Mouse (Mus musculus) heart, embryonic 13.5 days (tissue): ENCODE results near the gene Adcyap1r1. TPM values are rescaled to one million over a fixed set of nuclear protein-coding genes. Genes with fewer than 3 reads are reported as not detected.

ENCODE experiments used
- ATAC-seq: fragments of 200-750 bp; cut with Nextera tagmentation; 2 replicates; pipeline ENCODE4 v1.8.0; 2017; ENCODE audit warnings: moderate TSS enrichment; ENCODE audit not compliant: insufficient number of reproducible peaks, low FRiP score, low TSS enrichment; ENCODE audit errors: extremely low read depth
- H3K27ac ChIP-seq: fragments of 300-500 bp; sonication (generic); replicated peaks from 2 replicates; pipeline ENCODE4 v1.5.1; 2015; ENCODE audit warnings: moderate library complexity, mild to moderate bottlenecking, inconsistent platforms
- H3K27me3 ChIP-seq: fragments of 300-500 bp; sonication (generic); replicated peaks from 2 replicates; pipeline ENCODE4 v1.6.1; 2015; ENCODE audit warnings: mild to moderate bottlenecking, inconsistent platforms
- H3K36me3 ChIP-seq: fragments of 300-500 bp; sonication (generic); 2 replicates; pipeline ENCODE4 v1.6.1; 2015; ENCODE audit warnings: mild to moderate bottlenecking, inconsistent platforms
- H3K4me1 ChIP-seq: fragments of 300-500 bp; sonication (generic); 2 replicates; pipeline ENCODE4 v1.6.1; 2015; ENCODE audit warnings: inconsistent platforms
- H3K4me2 ChIP-seq: fragments of 300-500 bp; sonication (generic); 2 replicates; pipeline ENCODE4 v1.6.1; 2015; ENCODE audit warnings: inconsistent platforms, mild to moderate bottlenecking, moderate library complexity
- H3K4me3 ChIP-seq: fragments of 300-500 bp; sonication (generic); 2 replicates; pipeline ENCODE4 v1.5.1; 2015; ENCODE audit warnings: moderate library complexity, mild to moderate bottlenecking, inconsistent platforms
- H3K9ac ChIP-seq: fragments of 300-500 bp; sonication (generic); 2 replicates; pipeline ENCODE4 v1.6.1; 2015; ENCODE audit warnings: inconsistent platforms, mild to moderate bottlenecking, moderate library complexity
- H3K9me3 ChIP-seq: fragments of 300-500 bp; sonication (generic); 2 replicates; pipeline ENCODE4 v1.6.1; 2016; ENCODE audit warnings: inconsistent platforms
- WGBS: fragments of 180-500 bp; shearing (Covaris S2); methylation state at CpG from one replicate; pipeline ENCODE4 v1.1.7; 2015; ENCODE audit warnings: mixed read lengths; 5-methylcytosine and 5-hydroxymethylcytosine counted together
- microRNA-seq: library from miRNA; unstranded; fragments of <30 nt; microRNA quantifications from one replicate; pipeline ENCODE4, GENCODE M21; 2016
- polyA plus RNA-seq: library from polyadenylated mRNA; unstranded; fragments of >200 nt; fragmentation: Nextera tagmentation; extraction: Ambion mirVana; gene quantifications from 2 replicates; pipeline ENCODE4 v1.2.1, GENCODE M21; 2015

Gene Adcyap1r1
- polyA plus RNA-seq, 1 experiment from 2014 or later = 3.6 TPM

GRCm38 (mm10) chr6:55543345-55543744, 91.6 kb downstream of the Adcyap1r1 start:
- H3K27ac ChIP-seq = no peak overlapping the region
- H3K4me3 ChIP-seq = no peak overlapping the region
- H3K27me3 ChIP-seq = no peaks in the 10 kb centered on the region
- no peak overlapping the region for H3K4me2 ChIP-seq
- H3K9me3 ChIP-seq = no peaks in the 10 kb centered on the region
- 0 out of 2 replicates have a peak, but pooled peaks cover 4% of the 10 kb centered on the region for H3K4me1 ChIP-seq
- H3K36me3 ChIP-seq = no peaks in the 10 kb centered on the region
- no peak overlapping the region for H3K9ac ChIP-seq
- no peak for ATAC-seq
- WGBS = 69% methylated on average over 4 of the region's 4 CpGs

GRCm38 (mm10) chr6:55549211-55549610, 97.4 kb downstream of the Adcyap1r1 start:
- H3K36me3 ChIP-seq = no peaks in the 10 kb centered on the region
- no peak overlapping the region for H3K9ac ChIP-seq
- no peak overlapping the region for H3K4me3 ChIP-seq
- H3K9me3 ChIP-seq = no peaks in the 10 kb centered on the region
- no peak overlapping the region for H3K27ac ChIP-seq
- H3K4me1 ChIP-seq = no peaks in the 10 kb centered on the region
- 77% methylated on average over 6 of the region's 6 CpGs for WGBS
- no peak overlapping the region for H3K4me2 ChIP-seq
- no peak for ATAC-seq
- H3K27me3 ChIP-seq = no peaks in the 10 kb centered on the region

- no peaks in the 10 kb centered on the region for H3K36me3 ChIP-seq
- no peak for ATAC-seq
- no peak overlapping the region for H3K27ac ChIP-seq
- no peak overlapping the region for H3K4me3 ChIP-seq
- WGBS = 37% methylated on average over 13 of the region's 13 CpGs
- H3K4me2 ChIP-seq = no peak overlapping the region
- H3K9me3 ChIP-seq = no peaks in the 10 kb centered on the region
- H3K4me1 ChIP-seq = no peaks in the 10 kb centered on the region
- H3K27me3 ChIP-seq = no peaks in the 10 kb centered on the region
- H3K9ac ChIP-seq = no peak overlapping the region
These were observed 99.1 kb downstream of the Adcyap1r1 start for GRCm38 (mm10) chr6:55550926-55551325.

Small RNAs within 50 kb of the gene (microRNA-seq; reads per million reads assigned to microRNA genes)
- not detected for gene Gm44352

Other genes starting within 250 kb of the Adcyap1r1 start
- gene Mindy4, start 248.6 kb upstream of the Adcyap1r1 start, polyA plus RNA-seq = 5.0 and 6.4 TPM in 2 replicates
- gene Aqp1, start 115.5 kb upstream of the Adcyap1r1 start, polyA plus RNA-seq = 26.9 and 27.4 TPM in 2 replicates
- not detected in 2 replicates for gene Ghrhr, start 75.7 kb upstream of the Adcyap1r1 start, polyA plus RNA-seq
- 0.13 and 0.19 TPM in 2 replicates for gene Neurod6, start 229.3 kb downstream of the Adcyap1r1 start, polyA plus RNA-seq